Mouse (Mus musculus) hindbrain, embryonic 11.5 days (tissue): ENCODE data around the gene Slc16a10. TPM values are rescaled to one million over a fixed set of nuclear protein-coding genes. Genes with fewer than 3 reads are reported as not detected.

Experiments used
- ATAC-seq: fragments of 200-750 bp; cut with Nextera tagmentation; 2 replicates; pipeline ENCODE4 v1.8.0; 2017; ENCODE audit warnings: mild to moderate bottlenecking, moderate TSS enrichment, moderate library complexity; ENCODE audit not compliant: low FRiP score
- DNase-seq: peaks from one replicate; pipeline ENCODE4 v3.0.0-alpha.2; 2015; ENCODE audit warnings: low spot score
- H3K27ac ChIP-seq: fragments of 300-500 bp; sonication (generic); 2 replicates; pipeline ENCODE4 v1.5.1; 2014; ENCODE audit warnings: mild to moderate bottlenecking, low read depth, low read length
- H3K27me3 ChIP-seq: fragments of 300-500 bp; sonication (generic); 2 replicates; pipeline ENCODE4 v1.6.1; 2014; ENCODE audit warnings: mild to moderate bottlenecking, low read length, moderate library complexity, mixed read lengths; ENCODE audit not compliant: control insufficient read depth, insufficient read depth
- H3K36me3 ChIP-seq: fragments of 300-500 bp; sonication (generic); 2 replicates; pipeline ENCODE4 v1.6.1; 2014; ENCODE audit warnings: mild to moderate bottlenecking, low read length, moderate library complexity, mixed read lengths; ENCODE audit not compliant: control insufficient read depth, insufficient read depth
- H3K4me1 ChIP-seq: fragments of 300-500 bp; sonication (generic); replicated peaks from 2 replicates; pipeline ENCODE4 v1.6.1; 2014; ENCODE audit warnings: low read length, mixed read lengths; ENCODE audit not compliant: control insufficient read depth, insufficient read depth
- H3K4me2 ChIP-seq: fragments of 300-500 bp; sonication (generic); replicated peaks from 2 replicates; pipeline ENCODE4 v1.6.1; 2014; ENCODE audit warnings: mild to moderate bottlenecking, low read depth, low read length
- H3K4me3 ChIP-seq: fragments of 300-500 bp; sonication (generic); 2 replicates; pipeline ENCODE4 v1.5.1; 2014; ENCODE audit warnings: low read depth, low read length
- H3K9ac ChIP-seq: fragments of 300-500 bp; sonication (generic); 2 replicates; pipeline ENCODE4 v1.6.1; 2014; ENCODE audit warnings: low read depth, low read length
- H3K9me3 ChIP-seq: fragments of 300-500 bp; sonication (generic); 2 replicates; pipeline ENCODE4 v1.6.1; 2016; ENCODE audit warnings: low read length; ENCODE audit not compliant: control insufficient read depth
- WGBS: fragments of 180-500 bp; shearing (Covaris S2); extraction: QIAGEN DNeasy Blood & Tissue Kit; methylation state at CpG from one replicate; pipeline ENCODE4 v1.1.7; 2014; 5-methylcytosine and 5-hydroxymethylcytosine counted together
- polyA plus RNA-seq: library from polyadenylated mRNA; unstranded; fragments of >200 nt; fragmentation: Nextera tagmentation; extraction: Ambion mirVana; gene quantifications from 2 replicates; pipeline ENCODE4 v1.2.1, GENCODE M21; 2014

Gene Slc16a10
- polyA plus RNA-seq, 1 experiment from 2014 or later = 8.9 TPM

GRCm38 (mm10) chr10:40079256-40079655 is 62.8 kb downstream of the Slc16a10 start:
- Histone ChIP-seq H3K9ac (no peak overlapping the region), H3K9me3 (no peaks in the 10 kb centered on the region), H3K27ac (no peak overlapping the region), H3K4me2 (no peak overlapping the region), H3K4me1 (no peaks in the 10 kb centered on the region; the same call in 1 of the 2 replicates), H3K36me3 (no peaks in the 10 kb centered on the region), H3K4me3 (no peak overlapping the region), H3K27me3 (no peaks in the 10 kb centered on the region)
- ATAC-seq (no peak), DNase-seq (no peak)
- 86% methylated on average over 2 of the region's 2 CpGs for WGBS

- ATAC-seq = no peak
- no peak overlapping the region for H3K4me3 ChIP-seq
- 79% methylated on average over 6 of the region's 6 CpGs for WGBS
- no peaks in the 10 kb centered on the region for H3K27me3 ChIP-seq
- no peak overlapping the region for H3K27ac ChIP-seq
- H3K9me3 ChIP-seq = no peaks in the 10 kb centered on the region
- no peak for DNase-seq
- no peaks in the 10 kb centered on the region for H3K36me3 ChIP-seq
- no peaks in the 10 kb centered on the region; the same call in 1 of the 2 replicates for H3K4me1 ChIP-seq
- H3K9ac ChIP-seq = no peak overlapping the region
- H3K4me2 ChIP-seq = no peak overlapping the region
These were observed 64.1 kb downstream of the Slc16a10 start for GRCm38 (mm10) chr10:40077960-40078353.

DNA sequence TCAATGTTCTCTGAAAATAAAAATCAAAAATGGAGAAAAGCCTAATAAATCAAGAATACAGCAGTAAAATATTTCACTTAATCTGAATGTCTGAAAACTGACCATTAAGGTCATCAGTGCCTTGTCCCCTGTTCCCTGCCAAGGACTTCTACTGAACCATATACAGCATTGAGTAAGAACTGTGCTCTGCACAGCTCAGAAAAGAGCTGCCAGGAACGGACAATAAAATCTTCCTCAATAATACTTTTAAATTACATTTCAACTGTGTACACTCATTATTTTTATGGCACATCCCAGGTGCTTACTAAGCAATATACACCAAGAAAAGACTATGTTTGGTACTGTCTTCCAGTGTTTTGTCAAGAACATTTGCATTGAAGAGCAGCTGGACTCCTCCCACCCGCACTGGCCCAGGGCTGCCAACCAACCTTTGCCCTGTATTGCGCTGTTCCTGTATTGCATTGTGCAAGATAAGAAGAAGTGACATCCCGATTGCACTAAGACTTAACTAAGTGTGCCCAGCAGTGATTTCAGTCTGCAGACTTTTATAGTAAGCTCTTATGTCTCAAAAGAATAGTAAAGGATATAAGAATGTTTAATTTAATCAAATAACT is 64.6 kb downstream of the Slc16a10 start:
- Histone ChIP-seq H3K9ac (no peak overlapping the region), H3K27me3 (no peaks in the 10 kb centered on the region), H3K4me1 (no peaks in the 10 kb centered on the region; the same call in 1 of the 2 replicates), H3K4me3 (no peak overlapping the region), H3K36me3 (no peaks in the 10 kb centered on the region), H3K4me2 (no peak overlapping the region), H3K9me3 (no peaks in the 10 kb centered on the region), H3K27ac (no peak overlapping the region)
- WGBS = 84% methylated on average over 4 of the region's 4 CpGs
- DNase-seq (no peak), ATAC-seq (no peak)

DNA sequence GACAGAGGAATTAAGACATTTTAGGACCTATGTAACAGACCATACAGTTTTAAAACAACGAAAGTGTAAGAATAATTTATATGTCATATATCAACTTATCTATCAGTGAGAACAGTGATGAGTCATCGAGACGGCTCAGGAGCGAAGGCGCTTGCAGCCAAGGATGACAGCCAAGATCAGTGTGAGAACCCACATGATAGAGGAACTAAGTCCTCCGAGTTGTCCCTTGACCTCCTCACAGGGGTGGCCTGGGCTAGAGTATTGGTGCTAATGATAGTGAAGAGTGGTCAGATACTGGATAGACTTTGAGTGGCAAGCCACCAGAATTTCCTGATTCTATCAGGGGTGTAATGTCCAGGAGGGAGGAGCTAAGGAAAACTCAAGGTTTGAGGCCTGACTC is 68.5 kb downstream of the Slc16a10 start:
- H3K4me2 ChIP-seq = no peak overlapping the region
- H3K9ac ChIP-seq = no peak overlapping the region
- H3K9me3 ChIP-seq = no peaks in the 10 kb centered on the region
- 88% methylated on average over 6 of the region's 6 CpGs for WGBS
- H3K4me3 ChIP-seq = no peak overlapping the region
- ATAC-seq (no peak), DNase-seq (no peak)
- H3K27ac ChIP-seq = no peak overlapping the region
- no peaks in the 10 kb centered on the region for H3K27me3 ChIP-seq
- no peaks in the 10 kb centered on the region for H3K36me3 ChIP-seq
- H3K4me1 ChIP-seq = no peaks in the 10 kb centered on the region; the same call in 1 of the 2 replicates

DNA sequence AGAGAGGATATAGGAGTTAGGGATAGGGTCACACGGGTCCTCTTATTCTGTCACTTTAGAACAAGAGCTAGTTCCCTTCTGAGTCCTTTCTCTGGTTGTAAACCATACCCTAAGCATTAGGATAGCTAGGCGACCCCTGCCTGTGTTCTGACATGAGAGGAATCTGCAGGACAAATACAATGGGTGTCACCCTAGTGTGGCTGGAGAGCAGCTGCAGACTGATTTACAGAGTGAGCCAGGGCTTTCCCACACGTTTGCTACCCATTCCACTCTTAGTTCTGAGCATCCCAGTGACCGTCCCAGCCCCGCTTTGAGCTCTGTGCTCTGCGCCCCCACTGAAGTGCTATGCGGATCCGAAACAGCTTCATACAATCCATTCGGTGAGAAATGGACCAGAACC is 71.4 kb downstream of the Slc16a10 start:
- ATAC-seq (no peak), DNase-seq (no peak)
- no peak overlapping the region for H3K27ac ChIP-seq
- no peaks in the 10 kb centered on the region for H3K27me3 ChIP-seq
- no peaks in the 10 kb centered on the region for H3K9me3 ChIP-seq
- H3K9ac ChIP-seq = no peak overlapping the region
- WGBS = 53% methylated on average over 9 of the region's 9 CpGs
- H3K4me1 ChIP-seq = no peaks in the 10 kb centered on the region
- no peak overlapping the region for H3K4me2 ChIP-seq
- no peaks in the 10 kb centered on the region for H3K36me3 ChIP-seq
- H3K4me3 ChIP-seq = no peak overlapping the region

DNA sequence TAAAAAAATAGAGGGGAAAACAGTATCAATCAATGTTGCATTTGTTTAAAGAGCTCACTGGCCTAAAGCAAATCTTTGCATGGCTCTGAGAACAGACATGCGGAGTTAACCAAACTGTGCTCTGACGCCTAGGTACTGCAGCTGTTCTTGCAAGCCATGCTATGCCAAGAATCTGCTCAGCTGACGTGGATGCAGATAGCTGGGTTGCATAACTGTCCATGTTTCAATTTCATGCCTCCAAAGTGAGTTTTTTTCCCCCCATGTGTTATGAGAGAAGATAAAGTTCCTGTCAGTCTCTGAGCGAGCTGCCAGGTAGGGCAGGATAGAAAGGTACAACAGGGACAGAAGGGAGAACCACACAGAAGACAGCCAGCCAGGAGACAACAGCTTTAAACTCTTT is 72.8 kb downstream of the Slc16a10 start:
- DNase-seq (no peak), ATAC-seq (no peak)
- Histone ChIP-seq H3K27me3 (no peaks in the 10 kb centered on the region), H3K4me2 (no peak overlapping the region), H3K9me3 (no peaks in the 10 kb centered on the region), H3K4me1 (no peaks in the 10 kb centered on the region), H3K9ac (no peak overlapping the region), H3K36me3 (no peaks in the 10 kb centered on the region), H3K4me3 (no peak overlapping the region), H3K27ac (no peak overlapping the region)
- WGBS = 55% methylated on average over 4 of the region's 4 CpGs

DNA sequence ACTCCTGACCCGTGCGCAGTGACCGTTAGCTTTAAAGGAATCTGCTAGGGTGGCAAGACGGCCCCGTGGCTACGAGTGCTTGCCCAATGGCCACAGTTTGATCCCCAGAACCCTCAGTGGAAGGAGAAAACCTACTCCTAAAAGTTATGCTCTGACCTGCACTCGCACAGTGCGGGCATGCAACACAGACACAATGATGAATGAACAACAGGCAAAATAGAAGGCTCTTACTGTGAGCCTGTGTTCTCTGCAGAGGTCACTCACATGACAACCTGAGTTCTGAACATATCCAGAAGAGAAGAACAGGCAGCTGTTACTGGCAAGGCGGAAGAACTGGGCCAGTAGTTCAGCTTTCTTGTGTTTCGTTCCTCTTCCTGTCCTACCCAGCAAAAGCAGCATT is 73.5 kb downstream of the Slc16a10 start:
- DNase-seq = no peak
- no peaks in the 10 kb centered on the region for H3K9me3 ChIP-seq
- no peak overlapping the region for H3K27ac ChIP-seq
- H3K4me1 ChIP-seq = no peaks in the 10 kb centered on the region
- H3K9ac ChIP-seq = no peak overlapping the region
- no peaks in the 10 kb centered on the region for H3K36me3 ChIP-seq
- no peak overlapping the region for H3K4me2 ChIP-seq
- no peaks in the 10 kb centered on the region for H3K27me3 ChIP-seq
- no peak overlapping the region for H3K4me3 ChIP-seq
- no peak for ATAC-seq
- 69% methylated on average over 10 of the region's 10 CpGs for WGBS

DNA sequence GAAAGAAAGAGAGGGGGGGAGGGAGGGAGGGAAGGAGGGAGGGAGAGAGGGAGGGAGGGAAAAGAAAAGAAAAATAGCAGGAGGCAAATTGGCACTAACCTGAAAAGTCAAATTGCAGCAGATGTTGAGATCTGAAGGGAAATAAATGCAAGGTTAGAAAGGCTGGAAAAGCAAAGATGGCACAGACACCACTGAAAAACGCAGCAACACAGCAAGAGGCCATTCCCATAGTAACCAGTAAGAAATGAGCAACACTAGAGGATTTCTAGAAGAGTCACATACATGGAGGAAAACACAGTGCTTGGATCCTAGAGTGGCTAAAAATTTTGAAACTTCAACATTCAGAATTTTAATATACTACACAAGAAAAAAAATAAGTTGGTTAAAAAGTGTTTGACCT is 74.5 kb downstream of the Slc16a10 start:
- no peak for ATAC-seq
- no peak for DNase-seq
- Histone ChIP-seq H3K9ac (no peak overlapping the region), H3K9me3 (no peaks in the 10 kb centered on the region), H3K4me1 (no peaks in the 10 kb centered on the region), H3K36me3 (no peaks in the 10 kb centered on the region), H3K4me3 (no peak overlapping the region), H3K4me2 (no peak overlapping the region), H3K27ac (no peak overlapping the region), H3K27me3 (no peaks in the 10 kb centered on the region)
- 24% methylated on average over 1 of the region's 1 CpGs for WGBS

DNA sequence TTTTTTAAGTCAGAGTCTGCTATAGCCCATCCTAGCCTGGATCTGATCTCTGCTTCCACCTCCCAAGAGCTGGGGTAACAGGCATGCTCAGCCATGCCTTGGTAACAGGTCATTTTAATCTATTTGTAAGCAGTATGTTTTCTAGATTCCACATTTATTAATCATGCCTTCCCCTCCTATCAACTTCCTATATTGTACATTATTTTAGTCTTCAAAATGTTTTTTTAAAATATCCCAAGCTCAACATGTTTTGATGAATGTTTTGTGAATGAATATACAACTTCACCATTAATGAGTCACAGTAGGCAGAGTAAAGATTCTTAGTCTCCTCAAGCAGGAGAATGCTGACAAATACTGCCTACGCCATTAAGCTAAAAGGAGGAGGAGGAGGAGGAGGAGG is 75.0 kb downstream of the Slc16a10 start:
- no peak for ATAC-seq
- Histone ChIP-seq H3K9me3 (no peaks in the 10 kb centered on the region), H3K4me2 (no peak overlapping the region), H3K9ac (no peak overlapping the region), H3K4me3 (no peak overlapping the region), H3K36me3 (no peaks in the 10 kb centered on the region), H3K27me3 (no peaks in the 10 kb centered on the region), H3K4me1 (no peaks in the 10 kb centered on the region), H3K27ac (no peak overlapping the region)
- DNase-seq = no peak
- 17% methylated on average over 1 of the region's 1 CpGs for WGBS
